Mouse (Mus musculus) forebrain, embryonic 16.5 days (tissue): Measurements from ENCODE around the gene Bhlha15. TPM values are rescaled to one million over a fixed set of nuclear protein-coding genes. Genes with fewer than 3 reads are reported as not detected.

Experiments
- ATAC-seq: fragments of 200-750 bp; cut with Nextera tagmentation; 2 replicates; pipeline ENCODE4 v1.8.0; 2017; ENCODE audit warnings: mild to moderate bottlenecking, moderate library complexity
- H3K27ac ChIP-seq: fragments of 300-500 bp; sonication (generic); 2 replicates; pipeline ENCODE4 v1.5.1; 2014; ENCODE audit warnings: low read length, control low read depth
- H3K27me3 ChIP-seq: fragments of 300-500 bp; sonication (generic); replicated peaks from 2 replicates; pipeline ENCODE4 v1.6.1; 2014; ENCODE audit warnings: low read length; ENCODE audit not compliant: control insufficient read depth, insufficient read depth
- H3K36me3 ChIP-seq: fragments of 300-500 bp; sonication (generic); 2 replicates; pipeline ENCODE4 v1.6.1; 2014; ENCODE audit not compliant: control insufficient read depth, insufficient read depth
- H3K4me1 ChIP-seq: fragments of 300-500 bp; sonication (generic); replicated peaks from 2 replicates; pipeline ENCODE4 v1.6.1; 2014; ENCODE audit warnings: low read length; ENCODE audit not compliant: control insufficient read depth, insufficient read depth
- H3K4me2 ChIP-seq: fragments of 300-500 bp; sonication (generic); 2 replicates; pipeline ENCODE4 v1.6.1; 2014; ENCODE audit warnings: mild to moderate bottlenecking, low read length, control low read depth
- H3K4me3 ChIP-seq: fragments of 300-500 bp; sonication (generic); replicated peaks from 2 replicates; pipeline ENCODE4 v1.5.1; 2014; ENCODE audit warnings: mild to moderate bottlenecking, low read length, control low read depth
- H3K9ac ChIP-seq: fragments of 300-500 bp; sonication (generic); replicated peaks from 2 replicates; pipeline ENCODE4 v1.6.1; 2014; ENCODE audit warnings: low read depth, low read length, control low read depth
- H3K9me3 ChIP-seq: fragments of 300-500 bp; sonication (generic); 2 replicates; pipeline ENCODE4 v1.6.1; 2016; ENCODE audit warnings: low read length; ENCODE audit not compliant: control insufficient read depth
- WGBS: fragments of 180-500 bp; shearing (Covaris S2); extraction: QIAGEN DNeasy Blood & Tissue Kit; methylation state at CpG from one replicate; pipeline ENCODE4 v1.1.7; 2014; 5-methylcytosine and 5-hydroxymethylcytosine counted together
- polyA plus RNA-seq: library from polyadenylated mRNA; unstranded; fragments of >200 nt; fragmentation: Nextera tagmentation; extraction: Ambion mirVana; gene quantifications from 2 replicates; pipeline ENCODE4 v1.2.1, GENCODE M21; 2015

The Bhlha15 gene
- polyA plus RNA-seq, 1 experiment from 2014 or later = 0.05 TPM

- Histone ChIP-seq H3K27ac (no peak overlapping the region), H3K9ac (no peak overlapping the region), H3K4me3 (no peak overlapping the region), H3K27me3 (no peaks in the 10 kb centered on the region), H3K9me3 (no peaks in the 10 kb centered on the region), H3K4me2 (no peak overlapping the region), H3K36me3 (no peaks in the 10 kb centered on the region), H3K4me1 (no peaks in the 10 kb centered on the region)
- 66% methylated on average over 7 of the region's 7 CpGs for WGBS
- ATAC-seq = no peak
Observed at GRCm38 (mm10) chr5:144234714-144235113, 44.6 kb downstream of the Bhlha15 start.

DNA sequence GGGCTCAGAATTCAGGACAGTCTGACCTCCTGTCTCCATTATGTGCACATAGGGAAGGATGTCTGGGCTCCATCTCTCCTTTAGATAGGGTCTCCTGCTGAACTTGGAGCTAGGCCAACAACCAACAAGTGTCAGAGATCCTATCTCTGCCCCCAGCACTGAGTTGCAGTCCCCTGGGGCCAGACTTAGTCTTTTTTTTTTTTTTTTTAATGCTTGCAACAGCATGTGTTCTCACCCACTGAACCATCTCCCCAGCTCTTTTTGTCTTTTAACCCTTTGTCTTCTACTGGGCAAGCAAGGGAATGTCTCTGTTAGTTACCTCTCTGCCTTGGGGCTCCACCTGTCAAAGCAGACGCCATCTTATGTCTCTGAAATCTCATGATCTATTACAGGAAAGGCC lies 48.9 kb downstream of the Bhlha15 start:
- H3K9ac ChIP-seq = no peak overlapping the region
- WGBS = 67% methylated on average over 1 of the region's 1 CpGs
- H3K4me1 ChIP-seq = no peaks in the 10 kb centered on the region
- no peak for ATAC-seq
- no peak overlapping the region for H3K4me3 ChIP-seq
- H3K36me3 ChIP-seq = no peaks in the 10 kb centered on the region
- no peak overlapping the region for H3K27ac ChIP-seq
- no peaks in the 10 kb centered on the region for H3K27me3 ChIP-seq
- H3K4me2 ChIP-seq = no peak overlapping the region
- no peaks in the 10 kb centered on the region for H3K9me3 ChIP-seq

Other genes with a start within 250 kb of the Bhlha15 start
- gene Ccz1, start 175.4 kb upstream of the Bhlha15 start, polyA plus RNA-seq = 95.7 and 97.2 TPM in 2 replicates
- gene Ocm, start 163.6 kb upstream of the Bhlha15 start, polyA plus RNA-seq = not detected in 2 replicates
- 9.4 TPM in 2 replicates for gene Lmtk2, start 89.8 kb upstream of the Bhlha15 start, polyA plus RNA-seq
- 45.6 and 57.4 TPM in 2 replicates for gene Tecpr1, start 33.3 kb downstream of the Bhlha15 start, polyA plus RNA-seq
- 94.7 and 98.0 TPM in 2 replicates for gene Bri3, start 54.2 kb downstream of the Bhlha15 start, polyA plus RNA-seq
- 1.5 and 1.6 TPM in 2 replicates for gene Baiap2l1, start 167.8 kb downstream of the Bhlha15 start, polyA plus RNA-seq